ENCODE assay signal across 19 mouse cellular contexts in the genomic region with DNA sequence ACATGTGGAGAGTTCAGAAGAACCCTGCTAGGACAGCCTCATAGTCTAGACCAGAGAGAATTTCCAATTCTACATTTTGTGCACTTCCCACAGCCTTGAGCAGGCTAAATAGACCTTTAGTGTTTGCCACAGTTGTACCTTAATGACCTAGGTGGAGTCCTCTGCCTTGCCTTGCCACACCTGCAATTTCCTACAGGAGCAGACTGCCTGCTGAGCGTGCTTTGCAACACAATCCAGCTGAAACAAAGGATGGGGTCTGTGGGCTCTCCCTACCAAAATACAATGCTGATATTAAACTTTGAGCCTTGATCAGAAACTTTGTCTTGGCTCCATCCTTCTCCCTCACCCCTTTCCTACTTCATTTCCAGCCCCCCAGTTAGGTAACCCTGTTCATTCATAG.
"Had no signal": no experiment of that assay in that cellular context is flagged by ENCODE, and none has a peak within 500 bp of the region (broad histone marks: within the 10 kb centered on the region; RNA-seq: fewer than 3 reads in every experiment).

No protein-coding gene starts in this region.

- ATAC-seq: midbrain, embryonic 16.5 days had no signal

- H3K4me2 ChIP-seq: lung, embryonic 15.5 days; midbrain, embryonic 12.5 days; neural tube, embryonic 13.5 days; neural tube, embryonic 15.5 days had no signal

- H3K9me3 ChIP-seq: lung, embryonic 15.5 days; midbrain, embryonic 10.5 days; midbrain, embryonic 12.5 days; neural tube, embryonic 13.5 days; neural tube, embryonic 15.5 days had no signal

- H3K4me3 ChIP-seq: lung, embryonic 15.5 days; midbrain, embryonic 10.5 days; midbrain, embryonic 12.5 days; myocyte; neural tube, embryonic 13.5 days; neural tube, embryonic 15.5 days had no signal

- H3K9ac ChIP-seq: lung, embryonic 15.5 days; midbrain, embryonic 12.5 days; neural tube, embryonic 13.5 days; neural tube, embryonic 15.5 days had no signal

- H3K27me3 ChIP-seq: lung, embryonic 15.5 days; midbrain, embryonic 12.5 days; neural tube, embryonic 13.5 days; neural tube, embryonic 15.5 days had no signal

- DNase-seq: lung, adult 2 months; lung, postnatal 10 days; lung, postnatal 4 days; midbrain, embryonic 14.5 days; retina, postnatal 1 day; right cerebral cortex, adult 18-20 months; right cerebral cortex, postnatal 25 days; right cerebral cortex, postnatal 4 days; spleen, adult 18-20 months; thymus, adult 18-20 months; thymus, postnatal 14 days; thymus, postnatal 36 days had no signal

- H3K36me3 ChIP-seq: lung, embryonic 15.5 days; midbrain, embryonic 10.5 days; midbrain, embryonic 12.5 days; neural tube, embryonic 13.5 days; neural tube, embryonic 15.5 days had no signal

- H3K4me1 ChIP-seq: lung, embryonic 15.5 days; midbrain, embryonic 10.5 days; midbrain, embryonic 12.5 days; neural tube, embryonic 13.5 days; neural tube, embryonic 15.5 days had no signal

- H3K27ac ChIP-seq: lung, embryonic 15.5 days; midbrain, embryonic 10.5 days; midbrain, embryonic 12.5 days; neural tube, embryonic 13.5 days; neural tube, embryonic 15.5 days had no signal
